Mouse (Mus musculus) spleen, adult 18-20 months (tissue): ENCODE results near the gene Emsy.

Experiments
- DNase-seq, 2 experiments: peaks; one replicate each; pipeline ENCODE4 v3.0.0; 2022; ENCODE audit warnings: mixed read lengths in 2 of 2

The Emsy gene

DNA sequence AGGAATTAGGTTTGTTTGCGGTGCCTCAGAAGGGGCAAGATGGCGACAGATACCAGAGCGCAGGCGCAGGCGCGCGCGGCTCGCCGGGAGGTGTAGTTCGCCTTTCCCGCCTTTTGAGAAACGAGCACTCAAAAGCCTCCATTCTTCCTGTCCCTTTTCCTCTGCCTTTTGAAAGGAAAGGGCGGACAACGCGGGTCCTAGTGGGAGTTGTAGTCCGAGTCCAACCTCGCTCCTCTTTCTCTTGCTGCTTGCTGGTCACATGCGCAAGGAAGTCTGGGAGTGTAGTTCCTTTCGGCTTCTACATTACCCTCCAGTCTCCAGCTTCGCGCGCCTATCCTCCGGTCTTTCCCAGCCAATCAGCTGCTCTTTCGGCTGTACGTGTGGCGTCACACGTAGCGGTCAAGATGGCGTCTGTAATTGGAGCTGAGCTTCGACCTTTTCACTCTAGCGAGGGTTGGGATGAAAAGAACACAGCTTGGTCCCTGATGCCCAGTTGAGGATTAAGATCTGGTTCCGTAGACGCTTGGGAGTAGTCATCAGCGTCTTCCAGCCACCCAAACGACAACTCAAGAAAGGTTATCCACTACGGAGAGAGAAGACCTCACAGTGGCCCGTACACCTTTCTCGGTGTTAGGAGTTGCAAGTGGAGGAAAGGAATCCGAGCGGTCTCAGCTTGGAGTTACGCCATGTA, at the start of gene Emsy:
Gene Emsy, minus strand, starts transcription at position 253 of the 691 bp plus-strand sequence.
- peak; percentile 79 to 83 for DNase-seq

DNA sequence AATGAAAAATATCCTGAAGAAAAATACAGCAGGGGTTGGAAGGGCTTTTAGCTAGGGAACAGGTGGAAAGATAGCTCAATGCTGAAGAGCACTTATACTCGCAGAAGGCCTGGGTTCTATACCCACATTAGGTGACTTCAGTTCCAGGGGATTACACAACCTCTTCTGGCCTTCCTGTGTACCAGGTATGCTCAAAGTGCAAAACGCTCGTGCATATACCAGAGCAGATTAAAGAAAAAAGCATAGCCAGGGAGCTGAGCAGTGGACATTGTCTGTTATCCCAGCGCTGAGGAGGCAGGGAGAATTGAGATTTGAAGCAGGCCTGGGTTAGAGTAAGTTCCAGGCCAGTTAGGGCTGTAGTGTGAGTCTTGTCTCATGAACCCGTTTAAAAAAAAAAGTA, 47.7 kb upstream of the Emsy start:
- DNase-seq = no peak

DNA sequence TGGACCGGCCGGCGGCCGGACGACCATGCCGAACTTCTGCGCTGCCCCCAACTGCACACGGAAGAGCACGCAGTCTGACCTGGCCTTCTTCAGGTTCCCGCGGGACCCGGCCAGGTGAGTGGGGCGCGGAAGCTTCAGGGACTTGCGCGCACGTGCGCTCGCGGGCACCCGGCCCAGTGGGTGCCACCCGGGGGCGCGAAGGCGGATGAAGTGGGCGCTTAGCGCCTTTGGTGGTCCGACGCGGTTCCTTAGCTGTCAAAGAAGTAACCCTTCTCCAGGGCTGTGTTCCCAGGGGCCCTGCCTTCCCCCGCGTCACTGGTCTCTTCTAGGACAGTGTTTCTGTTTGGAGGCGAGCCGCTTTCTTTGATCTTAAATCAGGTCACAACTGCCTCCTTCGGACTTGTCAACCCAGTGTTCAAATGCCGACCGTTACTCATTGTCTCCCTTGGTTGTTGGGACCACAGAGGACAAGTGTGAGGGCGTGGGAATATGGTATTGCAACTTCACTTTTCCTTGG, 46.8 kb upstream of the Emsy start:
- DNase-seq = peak in 1 of 2 experiments; percentile 53

DNA sequence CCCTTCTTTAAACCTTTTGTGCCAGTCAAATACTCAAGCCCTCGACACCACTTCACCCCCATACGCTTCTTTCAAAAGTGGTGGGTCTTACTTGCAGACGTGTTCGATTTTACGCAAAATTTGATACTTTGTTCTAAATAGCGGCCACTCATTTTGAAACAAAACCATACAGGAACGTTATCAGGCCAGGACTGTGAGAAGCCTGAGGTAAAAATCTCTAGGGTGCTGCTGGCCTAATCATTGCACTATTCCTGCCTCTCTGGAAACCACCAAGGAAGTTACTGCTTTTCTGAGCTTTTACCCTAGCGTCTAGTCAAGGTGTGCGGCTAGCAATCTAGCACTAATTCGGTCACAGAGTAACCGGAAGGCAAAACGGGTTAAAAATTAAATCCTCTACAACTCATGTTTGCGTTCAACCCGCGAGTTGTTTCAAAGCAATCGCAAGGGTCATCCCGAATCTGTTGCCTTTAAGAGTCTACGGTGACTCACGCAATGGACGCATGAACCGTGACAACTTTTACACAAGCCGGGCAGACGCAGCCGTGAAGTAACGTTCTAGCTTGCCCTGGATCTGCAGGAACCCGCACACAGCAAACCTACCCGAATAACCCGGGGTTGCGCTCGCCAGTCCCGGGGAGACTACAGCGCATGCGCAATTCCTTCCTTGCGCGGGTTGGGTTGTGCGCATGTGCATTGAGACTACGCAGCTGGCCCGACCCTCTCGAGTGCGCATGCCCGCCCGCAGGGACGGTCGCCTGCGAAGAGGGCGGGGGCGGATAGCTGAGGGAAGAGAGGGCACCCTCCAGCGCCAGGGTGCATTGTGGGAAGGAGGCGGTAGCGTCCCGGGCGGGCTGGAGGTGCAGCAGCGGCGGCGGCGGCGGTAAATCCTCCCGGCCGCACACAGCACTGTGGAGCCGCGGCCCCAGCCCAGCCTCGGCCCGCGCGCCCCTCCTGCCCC, 46.0 kb upstream of the Emsy start, which contains the start of gene Thap12:
Gene Thap12, plus strand, starts transcription at position 821 of the 958 bp plus-strand sequence.
- DNase-seq = peak; percentile 98 to 99

DNA sequence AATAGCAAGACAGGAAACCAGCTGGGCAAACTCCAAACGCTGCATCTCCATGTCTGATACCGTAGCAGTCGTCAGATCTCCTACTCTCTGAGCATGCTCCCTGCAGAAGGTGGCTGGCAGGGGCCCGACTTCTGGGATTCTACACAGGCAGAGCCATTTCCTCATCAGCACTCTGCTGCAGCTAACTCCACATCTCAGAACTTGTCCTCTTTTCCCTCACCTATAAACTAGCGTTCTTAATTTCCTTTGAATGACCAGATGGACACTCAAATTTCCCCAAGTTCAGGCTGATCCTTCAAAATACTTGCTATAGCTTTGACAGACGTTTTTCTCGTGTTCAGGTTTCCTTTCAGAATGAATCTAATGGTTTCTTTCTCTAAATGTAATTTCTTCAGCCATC, 45.2 kb upstream of the Emsy start:
- no peak for DNase-seq

DNA sequence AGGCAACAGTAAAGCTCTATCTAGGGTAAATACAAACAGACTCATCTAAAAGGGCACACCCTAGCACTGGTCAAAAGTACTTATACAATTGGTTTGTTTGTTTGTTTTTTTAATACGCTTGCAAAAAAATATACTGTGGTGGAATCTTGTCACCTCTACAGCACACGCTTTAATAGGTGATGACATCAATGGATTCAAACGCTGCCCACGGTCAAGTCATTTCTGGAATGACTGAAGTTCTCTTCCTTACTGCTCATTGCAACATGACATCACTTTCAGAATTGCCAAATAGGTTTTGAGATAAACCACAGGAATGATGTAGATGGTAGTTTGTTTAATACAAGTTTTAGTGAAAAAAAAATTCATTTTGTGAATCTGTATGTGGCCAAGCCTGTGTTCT, 42.0 kb upstream of the Emsy start:
- no peak for DNase-seq

DNA sequence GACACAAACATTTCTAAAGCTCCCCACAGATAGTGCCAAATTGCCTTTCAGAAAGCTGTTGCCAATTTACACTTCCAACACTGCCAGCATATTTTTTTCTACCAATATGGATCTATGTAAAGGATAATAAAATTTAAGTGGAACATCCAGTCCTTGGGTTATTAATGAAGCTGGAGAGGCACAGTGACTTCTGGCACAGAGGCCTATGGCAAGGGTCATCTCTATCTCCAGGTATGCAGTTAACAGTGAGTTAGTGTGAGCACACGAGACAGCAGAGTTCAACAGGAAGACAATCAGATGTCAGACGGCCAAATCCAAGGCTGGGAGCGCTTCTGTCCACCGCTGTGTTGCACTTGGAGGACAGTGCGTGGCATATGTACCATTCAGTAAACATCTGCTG, 41.5 kb upstream of the Emsy start:
- DNase-seq = no peak

DNA sequence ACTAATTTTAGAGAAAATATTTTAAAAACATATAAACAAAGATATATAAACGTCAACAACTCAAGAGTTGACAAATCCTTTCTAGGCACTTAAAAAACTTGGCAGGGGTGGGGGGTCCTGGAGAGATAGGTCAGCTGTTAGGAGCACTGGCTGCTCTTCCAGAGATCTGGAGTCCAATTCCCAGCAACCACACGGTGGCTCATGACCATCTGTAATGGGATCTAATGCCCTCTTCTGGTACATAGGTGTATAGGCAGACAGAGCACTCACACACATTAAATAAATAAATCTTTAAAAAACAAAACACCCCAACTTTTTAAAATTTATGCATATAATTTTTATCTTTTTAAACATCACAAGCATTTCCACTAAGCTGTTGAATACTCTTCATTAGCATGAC, 40.9 kb upstream of the Emsy start:
- no peak for DNase-seq

DNA sequence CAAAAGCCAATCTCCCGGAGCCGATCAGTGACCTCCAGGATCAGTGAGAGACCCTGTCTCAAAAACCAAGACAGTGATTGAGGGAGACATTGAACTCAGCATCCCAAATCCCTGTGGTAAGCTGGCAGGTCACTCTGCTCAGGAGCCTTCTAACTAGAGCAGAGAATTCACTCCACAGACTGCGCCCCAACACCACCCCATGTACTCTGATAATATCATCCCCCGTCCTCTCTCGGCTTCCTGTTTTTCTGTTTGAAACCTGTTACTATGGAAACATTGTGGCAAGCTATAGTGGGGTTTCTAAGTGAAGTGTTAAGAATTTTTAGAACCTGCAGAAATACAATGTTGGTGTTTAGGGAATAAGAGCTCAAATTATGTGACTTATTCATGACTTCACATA, 37.5 kb upstream of the Emsy start:
- peak; percentile 29 to 42 for DNase-seq

DNA sequence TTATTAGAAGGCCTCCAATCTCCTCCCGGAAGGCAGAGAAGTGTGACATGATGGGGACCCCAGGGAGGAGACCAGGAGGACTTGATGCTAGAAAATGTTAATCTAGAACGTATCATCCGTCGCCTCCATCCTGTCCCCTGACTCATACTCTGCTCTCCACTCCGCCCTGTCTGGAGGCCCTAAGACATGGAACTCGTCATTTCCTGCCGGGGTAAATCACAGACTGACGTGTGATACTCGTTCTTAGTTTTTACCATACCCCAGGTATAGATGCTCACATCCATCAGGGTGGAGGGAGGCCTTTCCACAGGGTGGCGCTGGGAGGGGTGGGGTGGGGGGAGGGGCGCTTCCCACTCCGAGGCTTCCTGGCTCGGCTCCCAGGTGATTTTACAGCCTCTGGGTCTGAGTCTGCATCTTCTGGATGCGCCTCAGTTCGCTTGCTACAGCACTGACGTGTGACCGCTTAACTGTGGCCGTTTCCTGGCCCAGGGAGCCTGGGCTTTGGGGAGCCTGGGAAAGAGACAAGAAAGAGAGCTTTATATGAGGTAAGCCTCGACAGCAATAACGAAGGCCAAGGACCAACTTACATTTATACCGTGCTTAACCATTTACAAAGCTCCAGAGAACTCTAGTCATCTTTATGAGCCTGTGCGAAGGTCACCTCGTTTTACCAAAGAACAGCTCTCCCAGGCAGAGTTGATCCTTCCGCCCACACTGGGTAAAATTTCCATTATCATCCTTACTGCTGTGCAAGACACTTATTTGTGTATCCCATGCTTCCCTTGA, 36.4 kb upstream of the Emsy start:
- no peak for DNase-seq

DNA sequence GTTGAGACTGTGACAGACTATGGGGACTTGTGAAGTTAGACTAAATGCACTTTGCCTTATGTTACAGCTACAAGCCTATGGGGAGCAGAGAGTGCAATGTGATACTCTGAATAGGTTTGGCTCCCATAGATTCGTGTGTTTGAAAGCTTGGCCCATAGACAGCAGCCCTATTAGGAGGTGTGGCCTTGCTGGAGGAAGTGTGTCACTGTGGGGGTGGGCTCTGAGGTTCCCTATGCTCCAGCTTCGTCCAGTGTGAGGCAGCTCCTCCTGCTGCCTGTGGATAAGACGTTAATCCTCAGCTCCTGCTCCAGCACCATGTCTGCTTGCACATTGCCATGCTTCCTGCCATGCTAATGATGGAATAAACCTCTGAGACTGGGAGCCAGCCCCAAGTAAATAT, 34.2 kb upstream of the Emsy start:
- DNase-seq = no peak

DNA sequence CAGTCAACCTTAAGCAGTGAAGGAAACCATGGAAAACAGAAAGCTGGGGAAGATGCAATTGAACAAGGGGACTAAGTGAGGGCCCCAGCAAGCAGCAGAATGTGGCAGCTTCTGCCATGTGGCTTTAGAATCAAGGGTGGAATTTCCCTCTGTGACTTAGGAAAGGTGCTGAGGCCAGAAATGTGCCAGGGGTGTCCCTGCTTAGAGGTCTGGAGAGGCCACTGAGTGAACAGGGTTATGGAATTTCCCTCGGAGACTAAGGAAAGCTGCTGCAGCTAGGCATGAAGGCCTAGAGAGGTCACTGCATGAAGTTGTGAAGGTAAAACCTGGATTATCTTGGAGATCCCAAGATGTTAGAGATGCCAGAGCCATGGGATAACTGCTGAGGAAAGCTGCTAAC, 33.5 kb upstream of the Emsy start:
- no peak for DNase-seq

DNA sequence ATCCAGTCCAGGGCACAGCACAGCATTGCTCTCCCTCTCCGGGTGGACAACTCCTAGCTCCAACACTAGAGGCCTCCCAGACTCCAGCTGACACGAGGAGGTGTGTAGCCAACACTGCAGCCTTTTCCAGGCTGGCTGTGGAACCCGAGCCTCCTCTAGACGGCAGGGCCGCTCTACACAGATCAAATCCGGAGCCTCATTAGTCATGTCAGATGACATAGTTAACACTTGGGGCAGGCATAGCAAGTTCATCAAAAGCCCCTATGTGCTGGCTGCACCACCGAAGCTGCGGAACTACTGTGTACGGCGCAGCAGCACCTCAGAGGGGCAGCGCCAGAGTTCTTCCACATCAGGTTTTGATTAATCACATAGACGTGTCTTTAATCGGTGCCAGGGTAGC, 29.3 kb upstream of the Emsy start:
- DNase-seq = no peak

DNA sequence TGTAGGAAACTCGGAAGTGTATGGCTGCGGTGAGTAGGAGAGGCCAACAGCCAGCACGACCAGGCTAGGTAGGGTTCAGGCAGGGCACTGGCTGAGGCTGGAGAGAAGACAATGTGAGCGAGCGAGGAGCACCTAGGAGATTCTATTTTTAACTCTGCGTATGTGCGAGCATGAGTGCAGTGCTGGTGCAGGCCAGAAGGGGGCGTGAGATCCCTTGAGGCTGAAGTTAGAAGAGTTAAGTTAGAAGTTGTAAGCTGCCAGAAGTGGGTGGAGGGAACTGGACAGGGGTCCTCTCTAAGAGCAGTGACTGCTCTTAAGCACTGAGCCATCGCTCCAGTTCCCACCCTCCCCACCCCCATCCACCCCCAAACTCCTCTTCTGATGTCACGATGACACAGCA, 26.2 kb upstream of the Emsy start:
- no peak for DNase-seq

DNA sequence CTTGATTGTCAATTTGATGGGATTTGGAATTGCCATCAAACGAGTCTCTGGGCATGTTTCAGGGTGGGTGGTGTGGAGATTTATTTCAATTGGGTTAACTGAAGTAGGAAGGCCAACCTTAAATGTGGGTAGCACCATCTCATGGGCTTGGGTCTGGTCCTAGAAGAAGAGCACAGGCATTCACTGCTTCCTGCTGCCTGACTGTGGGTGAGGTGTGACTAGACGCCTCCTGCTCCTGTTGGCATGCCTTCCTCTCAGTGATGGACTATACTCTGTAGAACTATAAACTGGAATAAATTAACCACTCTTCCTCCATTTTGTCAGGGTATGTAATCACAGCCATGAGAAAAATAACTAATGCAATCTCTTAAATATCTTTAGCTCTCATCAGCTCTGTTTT, 24.1 kb upstream of the Emsy start:
- no peak for DNase-seq

DNA sequence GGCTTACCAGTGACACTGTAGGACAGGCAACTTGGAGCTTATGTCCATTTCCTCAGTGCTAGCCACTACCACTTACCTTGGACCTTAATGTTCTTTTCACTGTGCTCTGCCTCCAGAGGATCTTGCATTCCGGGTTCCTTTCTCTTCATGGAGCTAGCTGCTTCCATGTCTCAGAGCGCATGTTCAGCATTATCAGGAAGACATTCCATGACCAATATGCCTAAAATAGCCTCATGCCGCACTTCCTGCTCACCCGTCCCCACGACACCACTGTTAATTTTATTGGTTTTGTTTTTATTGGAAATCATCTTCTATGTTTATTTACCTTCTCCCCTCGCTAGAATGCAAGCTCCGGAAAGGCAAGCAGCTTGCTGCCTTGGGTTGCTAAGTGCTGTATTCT, 21.9 kb upstream of the Emsy start:
- no peak for DNase-seq

DNA sequence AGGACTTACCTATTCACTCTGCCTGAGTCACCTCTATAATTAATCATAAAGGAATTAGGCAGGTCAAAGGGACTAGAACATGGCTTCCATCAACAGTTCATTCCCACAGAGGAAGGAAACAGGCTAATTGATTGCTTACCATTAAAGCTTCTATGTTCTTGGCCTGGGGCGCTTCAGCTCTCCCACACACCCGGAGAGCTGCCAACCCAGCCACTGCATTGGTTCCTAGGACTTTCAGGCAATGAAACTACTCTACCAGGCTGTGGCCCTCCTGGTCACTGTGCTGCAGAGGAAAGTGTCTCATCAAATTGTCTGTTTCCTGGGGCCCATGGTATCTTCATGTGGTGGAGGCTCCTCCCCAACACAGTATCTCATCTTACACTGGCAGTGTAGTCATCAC, 20.9 kb upstream of the Emsy start:
- DNase-seq = no peak

DNA sequence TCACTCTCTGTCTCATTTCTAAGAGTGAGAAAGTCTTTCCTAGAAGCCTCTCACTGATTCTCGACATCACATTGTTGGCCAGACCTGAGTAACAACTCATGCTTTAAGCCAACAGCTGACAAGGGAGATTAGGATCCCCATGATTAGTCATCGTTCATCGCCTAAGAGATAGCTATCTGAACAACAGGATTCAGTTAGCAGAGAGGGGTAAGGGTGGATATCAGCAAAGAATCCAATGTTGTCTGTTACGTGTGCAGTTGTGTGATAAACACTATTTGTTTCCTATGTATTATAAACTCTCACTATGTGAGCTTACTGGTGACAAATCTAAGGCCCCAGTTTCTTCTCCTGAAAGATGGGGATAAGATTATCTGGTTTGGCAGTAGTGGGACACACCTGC, 17.8 kb upstream of the Emsy start:
- DNase-seq = no peak

DNA sequence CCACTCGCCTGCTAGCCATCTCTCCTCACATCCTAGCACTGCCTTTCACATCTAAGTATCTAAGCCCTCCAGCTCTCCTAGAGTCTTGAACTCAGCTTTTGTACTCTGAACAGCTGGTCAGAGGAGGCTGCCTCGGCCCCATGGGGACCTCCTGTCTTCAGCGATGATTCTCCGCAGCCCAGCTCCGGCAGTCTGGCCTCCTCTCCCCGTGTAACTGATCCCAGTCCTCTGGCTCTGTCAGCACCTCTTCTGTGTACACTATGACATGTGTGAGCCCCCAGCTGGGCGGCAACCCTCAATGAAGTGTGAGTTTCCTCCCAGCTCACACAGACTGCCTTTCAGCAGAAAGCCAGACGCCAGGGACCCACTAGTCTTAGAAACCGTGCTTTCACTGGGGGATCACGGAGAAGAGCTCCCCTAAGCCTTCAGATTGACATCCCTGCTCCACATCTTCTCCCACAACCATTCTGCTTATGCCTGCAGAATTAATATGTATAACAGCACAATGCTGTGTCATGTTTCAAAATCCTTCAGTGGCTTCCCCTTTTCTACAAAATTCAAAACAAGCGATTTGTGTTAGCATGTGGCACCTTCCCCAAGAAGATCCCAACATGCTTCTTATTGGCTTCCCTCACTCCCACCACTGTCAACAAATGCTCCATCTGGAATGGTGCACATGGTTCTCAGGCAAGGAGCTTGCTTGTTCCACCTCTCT, 15.8 kb upstream of the Emsy start:
- no peak for DNase-seq

DNA sequence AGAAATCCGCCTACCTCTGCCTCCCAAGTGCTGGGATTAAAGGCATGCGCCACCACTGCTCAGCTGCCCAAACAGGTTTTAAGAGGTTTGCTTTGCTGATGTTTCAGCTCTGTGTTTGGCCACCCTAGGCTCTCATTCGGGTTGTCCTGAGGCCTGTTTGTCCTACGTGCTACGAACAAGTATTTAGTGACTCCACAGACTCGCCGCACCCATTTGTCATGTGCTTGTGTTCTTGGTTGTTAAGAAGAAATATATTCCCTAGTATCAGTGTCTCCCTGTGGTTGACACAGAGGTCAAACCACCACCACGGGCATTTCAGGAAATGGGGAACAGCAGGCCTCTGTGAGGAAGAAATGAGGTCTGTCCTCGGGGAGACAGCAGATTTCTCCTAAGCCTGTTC, 14.8 kb upstream of the Emsy start:
- no peak for DNase-seq

DNA sequence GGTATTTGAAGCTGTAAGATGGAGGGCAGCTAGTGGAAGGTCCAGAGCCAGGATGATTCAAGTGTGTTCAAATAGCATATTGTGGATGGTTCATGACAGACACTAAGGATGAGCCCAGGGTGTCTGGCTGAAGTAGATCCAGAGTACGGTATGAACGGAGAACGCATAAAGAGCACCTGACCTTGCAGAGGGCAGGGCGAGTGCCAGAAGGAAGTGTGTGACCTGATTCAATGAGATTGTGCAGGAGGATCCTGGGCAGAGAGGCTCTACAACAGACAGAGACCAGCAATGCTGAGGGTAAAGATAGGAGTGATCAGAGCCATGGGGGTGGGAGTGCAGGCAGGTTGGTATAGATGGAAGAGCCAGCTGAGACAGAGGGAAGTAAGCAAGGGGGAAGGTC, 14.2 kb upstream of the Emsy start:
- DNase-seq = no peak

DNA sequence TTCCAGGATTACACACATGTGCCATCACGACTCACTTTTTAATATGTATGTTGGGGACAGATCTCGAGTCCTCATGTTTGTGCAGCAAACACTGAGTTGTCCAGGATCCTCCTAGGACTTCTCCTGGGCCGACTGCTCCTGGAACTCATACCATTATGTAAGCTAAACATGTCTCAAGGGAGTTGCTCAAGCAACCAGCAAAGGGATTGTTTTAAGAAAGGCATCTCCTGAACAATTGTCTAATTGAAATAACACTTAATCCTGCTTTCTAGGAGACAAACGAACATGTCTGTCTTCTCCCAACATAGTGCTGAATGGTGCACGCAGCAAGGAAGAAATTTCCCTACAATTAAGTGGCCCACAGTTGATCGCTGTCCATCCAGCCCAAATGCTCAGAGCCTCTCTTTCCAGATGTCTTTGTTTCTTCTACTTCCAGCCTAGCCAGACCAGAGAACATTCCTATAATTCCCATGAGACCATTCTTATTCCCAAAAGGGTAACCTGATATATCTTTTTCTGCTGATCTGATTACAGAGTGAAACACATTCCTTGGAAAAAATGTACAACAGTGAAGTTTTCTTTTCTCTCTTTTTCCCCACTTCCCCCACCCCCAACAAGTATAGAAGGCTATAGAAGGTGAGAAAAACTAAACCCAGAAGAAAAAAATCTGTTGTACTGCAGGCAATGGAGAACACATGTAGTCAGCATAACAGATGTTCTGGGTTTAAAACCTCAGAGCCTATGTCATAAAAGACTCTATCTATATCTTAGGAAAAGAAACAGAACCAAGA, 11.6 kb upstream of the Emsy start:
- no peak for DNase-seq
